In the genomic region with DNA sequence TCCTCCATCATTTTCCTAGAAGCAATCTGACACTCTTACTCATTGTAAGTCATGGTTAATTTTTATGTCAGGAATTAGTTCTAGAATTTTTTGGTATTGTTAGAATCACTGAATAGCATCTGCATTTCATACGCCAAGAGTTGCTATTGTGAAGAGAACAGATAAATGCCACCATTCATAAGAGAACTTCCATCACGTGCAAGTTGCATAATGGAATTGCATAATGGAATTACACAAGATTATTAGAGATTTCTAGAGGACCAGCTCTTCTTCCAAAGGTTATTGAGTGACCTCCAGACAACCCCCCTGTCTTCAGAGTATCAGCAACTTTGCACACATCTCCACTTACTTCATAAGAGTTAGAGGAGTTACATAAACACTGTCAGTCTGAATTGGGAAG, we compare ENCODE assay signal across 15 mouse cellular contexts.
"Had no signal": no experiment of that assay in that cellular context is flagged by ENCODE, and none has a peak within 500 bp of the region (broad histone marks: within the 10 kb centered on the region; RNA-seq: fewer than 3 reads in every experiment).

No protein-coding gene starts in this region.

- H3K27me3 ChIP-seq: kidney, embryonic 15.5 days; liver, embryonic 13.5 days; lung, embryonic 15.5 days; megakaryocyte, embryonic 14.5 days; midbrain, embryonic 15.5 days; neural tube, embryonic 12.5 days had no signal

- H3K27ac ChIP-seq: kidney, embryonic 15.5 days; limb, embryonic 10.5 days; liver, embryonic 13.5 days; lung, embryonic 15.5 days; macrophage; midbrain, embryonic 15.5 days; neural tube, embryonic 12.5 days had no signal

- H3K4me2 ChIP-seq: kidney, embryonic 15.5 days; liver, embryonic 13.5 days; lung, embryonic 15.5 days; midbrain, embryonic 11.5 days; midbrain, embryonic 15.5 days; neural tube, embryonic 12.5 days had no signal

- ATAC-seq: intestine, embryonic 16.5 days; liver, postnatal 0 days; midbrain, embryonic 15.5 days had no signal

- H3K9me3 ChIP-seq: kidney, embryonic 15.5 days; limb, embryonic 10.5 days; liver, embryonic 13.5 days; lung, embryonic 15.5 days; midbrain, embryonic 15.5 days; neural tube, embryonic 12.5 days had no signal

- H3K9ac ChIP-seq: kidney, embryonic 15.5 days; liver, embryonic 13.5 days; liver, postnatal 0 days; lung, embryonic 15.5 days; midbrain, embryonic 15.5 days; neural tube, embryonic 12.5 days had no signal

- H3K36me3 ChIP-seq: kidney, embryonic 15.5 days; limb, embryonic 10.5 days; liver, embryonic 13.5 days; lung, embryonic 15.5 days; midbrain, embryonic 15.5 days; neural tube, embryonic 12.5 days had no signal

- H3K4me3 ChIP-seq: kidney, embryonic 15.5 days; limb, embryonic 10.5 days; liver, embryonic 13.5 days; lung, embryonic 15.5 days; megakaryocyte, embryonic 14.5 days; midbrain, embryonic 15.5 days; neural tube, embryonic 12.5 days had no signal

- H3K4me1 ChIP-seq: kidney, embryonic 15.5 days; limb, embryonic 10.5 days; liver, embryonic 13.5 days; lung, embryonic 15.5 days; megakaryocyte, embryonic 14.5 days; midbrain, embryonic 15.5 days; neural tube, embryonic 12.5 days had no signal

- DNase-seq: kidney, adult 2 months; kidney, postnatal 14 days; liver, embryonic 13.5 days; liver, postnatal 0 days; right cerebral cortex, postnatal 14 days; thymus, postnatal 4 days had no signal
